Mouse (Mus musculus): ENCODE results near the gene Mrpl43.

DNA sequence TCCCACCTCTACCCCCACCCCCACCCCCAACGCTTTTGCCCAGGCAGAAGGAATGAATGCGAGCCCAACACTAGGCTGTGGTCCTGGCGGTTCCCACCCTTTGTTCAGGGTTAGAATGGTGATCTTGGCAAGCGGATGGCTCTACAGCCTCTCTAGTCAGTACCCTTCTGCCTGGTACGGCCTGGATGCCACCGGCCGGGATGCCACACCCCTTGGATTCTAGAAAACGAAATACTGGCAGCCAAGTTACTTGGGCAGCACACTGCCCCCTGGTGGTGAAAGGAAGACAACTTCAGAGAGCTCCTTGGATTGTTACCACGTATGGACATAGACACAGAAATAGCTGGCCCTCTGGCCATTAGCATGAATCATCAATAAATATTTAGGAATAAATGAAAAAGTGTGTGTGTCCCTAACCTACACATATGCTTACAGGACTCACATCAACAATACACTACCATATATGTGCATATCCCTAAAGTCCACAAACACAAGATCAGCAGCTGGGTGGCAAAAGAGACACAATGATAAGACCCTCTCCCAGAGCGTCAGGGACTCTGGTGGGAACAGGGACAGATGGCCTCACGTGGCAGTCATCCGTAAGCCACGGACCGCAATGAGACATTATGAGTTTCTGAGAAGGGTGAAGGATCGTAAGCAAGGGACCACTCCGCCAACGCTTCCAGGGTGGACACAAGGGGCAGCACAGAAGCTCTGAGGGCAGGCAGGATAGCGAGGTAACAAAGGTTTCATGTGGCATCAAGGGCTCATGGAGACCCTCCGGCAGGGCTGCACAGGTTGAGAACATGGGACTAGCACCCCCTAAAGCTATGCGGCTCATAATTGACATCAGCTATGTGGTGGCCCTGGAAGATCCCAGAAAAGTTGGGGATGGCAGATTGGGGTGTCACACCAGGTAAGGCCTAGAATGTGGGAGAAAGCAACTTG lies 24.8 kb upstream of the Mrpl43 start:
- TF ChIP-seq CTCF (IDR thresholded peaks at IDR 0.05; ENCODE audit: low read depth) (peak; percentile 87), EP300 (IDR thresholded peaks at IDR 0.05; ENCODE audit: low read depth) (0 out of 2 replicates have a peak, but pooled peaks have one; percentile 11)
